Mouse (Mus musculus) heart, adult 2 months (tissue): Measurements from ENCODE around the gene Tubb2b.

Source experiments
- CTCF ChIP-seq: fragments of 200-600 bp; IDR thresholded peaks from 2 replicates; pipeline ENCODE4 v1.8.1; 2022; ENCODE audit warnings: antibody characterized with exemption, mild to moderate bottlenecking, moderate library complexity
- EP300 ChIP-seq: fragments of 200-500 bp; IDR thresholded peaks from 2 replicates; pipeline ENCODE4 v1.6.1; 2011; ENCODE audit warnings: low read depth, low read length, control low read depth; ENCODE audit not compliant: insufficient read depth
- POLR2A ChIP-seq: fragments of 200-500 bp; IDR thresholded peaks from 2 replicates; pipeline ENCODE4 v1.6.1; 2011; ENCODE audit warnings: mild to moderate bottlenecking, low read depth, low read length, control low read depth; ENCODE audit not compliant: insufficient read depth

DNA sequence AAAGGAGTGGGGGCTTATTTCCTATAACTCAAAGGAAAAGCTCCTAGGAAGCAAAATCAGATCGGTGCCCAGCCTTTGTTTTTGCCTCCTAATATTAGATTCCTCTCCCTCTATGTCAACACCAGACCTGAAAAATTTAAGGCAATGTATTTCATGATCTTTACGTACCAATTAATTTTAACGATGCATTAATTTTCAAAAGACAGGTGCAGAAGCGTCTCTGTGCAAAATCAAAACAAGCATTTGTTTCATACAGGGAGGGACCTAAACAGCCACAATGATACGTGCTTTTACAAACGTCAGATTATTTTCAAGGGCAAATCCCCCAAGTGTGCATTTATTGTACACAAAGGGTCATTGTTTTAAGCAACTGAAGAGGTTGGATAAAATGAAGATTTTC is 2.6 kb upstream of the Tubb2b start:
- no peak for TF ChIP-seq EP300
- TF ChIP-seq CTCF, result no peak
- TF ChIP-seq POLR2A, result no peak
